Mouse (Mus musculus) gastrocnemius, adult 2 months (tissue): Measurements from ENCODE around the gene Hydin. TPM values are rescaled to one million over a fixed set of nuclear protein-coding genes. Genes with fewer than 3 reads are reported as not detected.
"Not testable (repeated sequence)": the region's sequence is repeated elsewhere in the genome, so short reads cannot be mapped to it uniquely, and the experiment has no call there.

Experiments
- DNase-seq: peaks from one replicate; pipeline ENCODE4 v3.0.0; 2022
- H3K27ac ChIP-seq: fragments of 200-600 bp; 2 replicates; pipeline ENCODE4 v1.8.1; 2022; ENCODE audit warnings: mild to moderate bottlenecking
- H3K4me3 ChIP-seq: fragments of 200-600 bp; 2 replicates; pipeline ENCODE4 v1.8.1; 2022; ENCODE audit warnings: mild to moderate bottlenecking, moderate library complexity
- CTCF ChIP-seq: fragments of 200-600 bp; IDR thresholded peaks from 2 replicates; pipeline ENCODE4 v1.8.1; 2022; ENCODE audit warnings: antibody characterized with exemption, mild to moderate bottlenecking, moderate library complexity
- intact Hi-C: fragments of 180-260 bp; cut with DNase I; formaldehyde crosslinking; loops from one replicate; pipeline ENCODE4 v1.15.1; 2025
- total RNA-seq, 2 experiments: library from RNA; stranded (reverse); gene quantifications; 2 replicates each; pipeline ENCODE4 v1.2.3; 2021

Hydin gene
- total RNA-seq, 2 experiments from 2014 or later: 0.03 to 0.06 TPM

DNA sequence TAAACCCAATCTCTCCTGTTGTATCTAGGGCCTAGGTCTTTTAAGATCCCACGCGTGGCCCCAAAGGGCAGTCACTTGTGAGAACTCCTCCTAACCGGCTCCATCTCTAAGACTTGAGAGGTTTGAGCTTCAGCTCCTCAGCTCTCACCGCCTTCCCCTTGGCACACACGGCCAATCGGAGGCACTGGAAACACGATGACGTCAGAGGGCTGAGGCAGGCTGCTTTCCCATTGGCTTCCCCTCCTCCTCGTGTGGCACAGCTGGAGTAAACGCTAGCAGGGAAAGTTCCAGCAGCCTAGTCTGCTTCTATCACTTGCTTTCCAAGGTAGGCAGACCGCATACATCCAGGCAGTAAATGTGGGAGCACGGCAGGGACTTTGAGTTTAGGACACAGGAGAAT, 212.6 kb downstream of the Hydin start:
- no peak for TF ChIP-seq CTCF
- no peak for DNase-seq
- Histone ChIP-seq H3K27ac (no peak overlapping the region), H3K4me3 (no peak overlapping the region)
- intact Hi-C loops: loop anchor here (5.0 kb wide), 1 partner anchor 347 kb away; no protein-coding TSS in a partner anchor

DNA sequence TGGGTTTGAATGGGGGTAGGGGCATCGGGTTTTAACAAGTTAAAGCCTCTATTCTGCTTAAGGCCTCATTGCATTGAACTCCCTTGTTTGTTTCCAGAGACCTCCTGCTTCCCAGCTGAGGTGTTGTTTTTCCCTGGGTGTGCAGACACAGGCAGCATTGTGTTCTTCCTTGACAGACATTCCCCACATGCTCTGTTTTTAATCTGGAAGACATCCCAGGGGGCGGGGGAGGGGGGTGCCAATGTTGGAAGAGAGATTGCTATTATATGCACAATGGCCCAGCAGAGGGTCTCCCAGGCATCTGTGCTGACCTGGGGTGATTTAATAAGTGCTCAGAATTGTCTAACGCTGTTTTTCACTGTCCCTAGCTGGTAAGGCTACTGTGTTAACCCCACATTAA, 215.5 kb downstream of the Hydin start:
- DNase-seq: no peak
- TF ChIP-seq CTCF: no peak
- no peak overlapping the region for H3K4me3 ChIP-seq
- intact Hi-C loops: no loop called here
- no peak overlapping the region for H3K27ac ChIP-seq

DNA sequence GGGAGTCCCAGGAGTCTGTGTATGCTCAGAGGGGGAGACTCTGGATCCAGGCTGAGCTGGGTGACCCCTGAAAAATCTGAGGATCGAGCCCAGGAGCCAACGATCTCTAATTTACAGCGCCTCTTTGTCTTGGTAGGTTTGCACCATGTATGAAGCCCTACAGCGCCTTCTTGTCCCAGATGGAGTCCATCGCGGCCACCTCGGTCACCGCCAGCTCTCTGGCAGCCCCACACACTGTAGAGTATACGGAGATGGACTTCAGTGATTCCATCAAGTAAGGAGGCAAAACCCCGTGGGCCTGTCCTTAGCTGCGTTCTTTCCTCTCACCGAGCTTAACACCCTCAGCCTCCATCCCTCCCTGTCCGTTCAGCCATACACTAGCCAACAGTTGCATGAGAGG, 218.5 kb downstream of the Hydin start:
- TF ChIP-seq CTCF: no peak
- no peak overlapping the region for H3K27ac ChIP-seq
- intact Hi-C loops: no loop called here
- no peak overlapping the region for H3K4me3 ChIP-seq
- DNase-seq: no peak

DNA sequence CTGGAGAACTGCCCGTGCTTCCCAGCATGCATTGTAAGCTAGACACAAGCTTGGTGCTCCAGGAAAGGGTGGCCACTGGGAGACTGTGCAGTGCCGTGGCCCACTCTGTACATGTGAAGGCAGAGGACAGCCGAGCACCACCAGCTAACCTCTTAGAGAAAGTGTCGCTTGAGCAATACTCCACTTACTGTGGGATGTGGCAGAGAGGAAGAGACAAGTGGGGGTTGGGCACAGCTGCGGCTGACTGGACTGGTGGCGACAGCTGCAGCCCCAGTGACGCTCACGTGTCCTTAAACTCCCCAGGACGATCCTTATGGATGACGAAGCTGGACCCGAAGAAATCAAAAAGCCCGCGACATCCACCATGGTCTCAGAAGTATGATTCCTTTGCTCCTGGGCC, 219.2 kb downstream of the Hydin start:
- Histone ChIP-seq H3K27ac (no peak overlapping the region), H3K4me3 (peak overlapping the region; percentile 15; the same call in 1 of the 2 replicates)
- no peak for DNase-seq
- TF ChIP-seq CTCF: no peak
- intact Hi-C loops: no loop called here

DNA sequence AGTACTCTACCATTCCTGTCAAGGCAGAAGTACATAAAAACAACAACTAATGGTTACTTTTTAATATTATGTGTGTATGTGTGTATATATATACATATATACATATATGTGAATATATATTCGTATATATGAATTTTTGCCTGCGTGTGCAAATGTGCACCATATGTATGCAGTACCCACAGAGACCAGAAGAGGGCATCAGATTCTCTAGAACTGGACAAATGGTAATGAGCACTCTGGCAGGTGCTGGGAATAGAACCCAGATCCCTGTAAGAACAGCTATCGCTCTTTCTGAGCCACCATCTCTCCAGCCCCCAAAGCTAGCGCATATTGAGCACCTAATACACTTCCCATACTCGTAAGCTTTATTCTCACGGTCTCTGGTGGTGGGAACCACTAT, 220.9 kb downstream of the Hydin start:
- intact Hi-C loops: no loop called here
- no peak for DNase-seq
- no peak; the same call in 1 of the 2 replicates for TF ChIP-seq CTCF
- Histone ChIP-seq H3K27ac (no peak overlapping the region), H3K4me3 (no peak overlapping the region)

DNA sequence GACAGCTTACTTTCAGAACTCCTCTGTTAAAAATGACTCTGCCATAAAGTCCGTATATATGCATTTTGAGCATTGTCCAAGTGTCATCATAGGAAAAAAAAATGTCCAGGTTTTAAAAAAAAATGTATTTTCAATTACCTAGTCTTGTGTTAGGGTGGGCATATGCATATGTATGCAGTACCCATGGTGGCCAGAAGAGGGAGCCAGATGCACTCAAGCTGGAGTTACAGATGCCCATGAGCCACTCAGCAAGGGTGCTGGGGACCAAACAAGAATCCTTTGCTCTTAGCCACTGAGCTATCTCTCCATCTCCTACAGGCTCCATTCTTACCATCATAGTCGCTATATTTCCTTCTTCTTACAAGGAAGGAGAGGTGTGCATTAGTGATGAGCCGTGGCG, 222.6 kb downstream of the Hydin start:
- Histone ChIP-seq H3K27ac (no peak overlapping the region), H3K4me3 (no peak overlapping the region)
- peak; percentile 56 for TF ChIP-seq CTCF
- no peak for DNase-seq
- intact Hi-C loops: no loop called here

DNA sequence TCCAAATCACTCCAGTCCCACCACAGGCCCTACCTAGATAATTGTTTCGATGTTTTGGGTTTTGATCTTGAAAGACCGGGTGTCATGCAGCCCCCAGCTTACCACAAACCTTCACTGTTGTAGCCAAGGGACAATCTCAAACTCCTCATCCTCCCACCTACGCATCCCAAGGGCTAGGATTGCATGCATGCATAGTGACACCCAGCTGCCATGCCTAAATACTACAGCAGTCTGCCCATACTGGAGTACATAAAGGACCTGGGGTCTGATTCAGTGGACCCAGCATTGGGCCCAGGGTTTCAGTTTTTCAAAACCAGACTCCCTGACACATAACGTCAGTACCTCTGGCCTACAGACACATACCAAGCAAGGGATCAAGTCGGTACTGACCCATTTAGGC, 224.3 kb downstream of the Hydin start:
- no peak for DNase-seq
- TF ChIP-seq CTCF: no peak
- intact Hi-C loops: no loop called here
- no peak overlapping the region for H3K27ac ChIP-seq
- no peak overlapping the region for H3K4me3 ChIP-seq

DNA sequence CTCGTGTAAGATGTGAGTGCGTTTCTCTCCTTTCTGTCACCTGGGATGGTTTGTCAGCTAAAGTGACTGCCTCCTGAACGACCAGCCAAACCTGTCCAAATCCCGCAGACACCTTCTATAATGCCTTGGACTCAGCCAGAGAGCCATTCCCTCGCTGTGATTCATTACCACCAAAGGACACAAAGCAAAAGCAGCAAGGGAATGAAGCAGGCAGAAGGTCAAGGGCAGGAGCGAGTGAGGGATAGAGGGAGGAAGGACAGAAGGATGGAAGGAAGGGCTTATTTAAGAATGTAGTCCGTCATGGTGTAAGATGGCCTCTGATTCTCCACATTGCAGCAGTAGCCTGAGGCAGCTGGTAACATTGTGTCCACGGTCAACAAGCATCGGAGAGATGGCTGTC, 229.5 kb downstream of the Hydin start:
- no peak overlapping the region for H3K4me3 ChIP-seq
- DNase-seq: no peak

DNA sequence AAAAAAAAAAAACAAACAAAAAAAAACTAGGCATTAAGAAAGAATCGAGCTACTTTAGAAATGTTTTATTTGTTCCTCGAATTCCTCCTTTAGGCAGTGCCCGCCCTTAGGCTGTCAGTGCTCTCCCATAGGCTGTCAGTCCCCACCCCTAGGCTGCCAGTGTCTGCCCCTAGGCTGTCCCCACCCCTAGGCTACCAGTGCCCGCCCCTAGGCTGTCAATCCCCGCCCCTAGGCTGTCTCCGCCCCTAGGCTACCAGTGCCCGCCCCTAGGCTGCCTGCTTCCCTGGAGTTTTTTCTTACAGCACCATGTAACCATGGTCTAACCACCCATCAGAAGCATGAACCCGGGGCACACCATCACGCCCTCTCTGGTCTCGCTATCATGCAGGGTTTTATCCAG, 233.5 kb downstream of the Hydin start:
- TF ChIP-seq CTCF: no peak
- Histone ChIP-seq H3K27ac (no peak overlapping the region), H3K4me3 (no peak overlapping the region)
- no peak for DNase-seq
- intact Hi-C loops: no loop called here

More for the DNA sequence above, 229.5 kb downstream of the Hydin start:
- no peak for TF ChIP-seq CTCF
- H3K27ac ChIP-seq: no peak overlapping the region
- intact Hi-C loops: no loop called here

DNA sequence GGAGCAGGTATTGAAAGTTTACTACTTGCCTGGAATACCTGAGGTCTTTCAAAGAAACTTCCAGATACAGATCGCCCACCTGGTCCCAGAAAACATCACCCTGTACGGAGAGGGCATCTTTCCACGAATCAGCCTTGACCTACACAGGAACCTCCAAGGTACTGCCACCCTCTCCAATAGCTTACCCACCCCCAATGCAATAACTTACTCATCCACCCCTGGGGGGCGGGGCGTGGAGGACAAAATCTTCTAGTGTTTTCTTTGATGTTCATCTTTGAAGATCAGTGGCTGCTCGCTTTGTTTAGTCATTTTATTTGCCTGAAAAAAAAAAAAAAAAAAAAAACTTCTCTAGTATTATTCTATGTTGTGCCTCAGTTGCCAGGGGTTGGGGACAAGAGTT, 233.9 kb downstream of the Hydin start:
- TF ChIP-seq CTCF: no peak
- intact Hi-C loops: no loop called here
- no peak for DNase-seq
- Histone ChIP-seq H3K4me3 (no peak overlapping the region), H3K27ac (no peak overlapping the region)

DNA sequence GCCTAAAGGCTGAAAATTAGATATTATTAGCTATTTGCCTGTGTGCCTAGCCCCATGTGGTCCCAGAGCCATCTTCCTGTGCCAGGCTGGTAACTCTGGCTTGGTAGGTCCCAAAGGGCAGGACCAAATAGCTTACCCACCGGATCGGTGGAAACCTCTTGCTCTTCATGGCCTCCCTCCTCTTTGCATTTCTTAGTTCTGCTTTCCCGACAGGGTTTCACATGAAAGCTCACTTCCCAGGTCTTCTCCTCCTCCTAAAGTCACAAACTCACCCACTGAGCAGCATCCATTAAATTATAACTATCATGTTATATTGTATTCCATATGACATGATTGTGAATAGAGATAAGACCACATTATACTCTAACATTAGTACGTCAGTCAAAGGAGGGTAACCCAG, 234.6 kb downstream of the Hydin start:
- TF ChIP-seq CTCF: no peak
- DNase-seq: no peak
- intact Hi-C loops: no loop called here
- Histone ChIP-seq H3K4me3 (no peak overlapping the region), H3K27ac (no peak overlapping the region)

DNA sequence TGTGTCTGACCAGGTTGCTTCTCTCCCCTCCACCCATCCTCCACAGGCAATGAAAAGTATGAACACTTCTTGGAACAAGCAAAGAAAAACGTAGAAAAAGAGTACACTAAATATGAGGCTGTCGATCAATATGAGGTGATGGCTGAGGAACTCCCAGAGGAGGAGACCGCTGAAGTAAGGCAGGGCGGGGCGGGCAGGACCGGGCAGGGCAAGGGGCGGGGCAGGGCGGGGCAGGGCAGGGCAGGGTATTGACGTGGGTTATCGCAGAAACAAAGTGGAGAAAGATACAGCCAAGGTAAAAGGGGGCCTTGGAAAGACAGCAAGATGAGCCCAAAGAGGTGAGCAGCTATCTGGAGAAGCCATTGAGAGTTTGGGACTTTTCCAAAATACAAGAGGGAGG, 236.1 kb downstream of the Hydin start:
- intact Hi-C loops: no loop called here
- Histone ChIP-seq H3K27ac (no peak overlapping the region), H3K4me3 (no peak overlapping the region)
- no peak for TF ChIP-seq CTCF
- no peak for DNase-seq

DNA sequence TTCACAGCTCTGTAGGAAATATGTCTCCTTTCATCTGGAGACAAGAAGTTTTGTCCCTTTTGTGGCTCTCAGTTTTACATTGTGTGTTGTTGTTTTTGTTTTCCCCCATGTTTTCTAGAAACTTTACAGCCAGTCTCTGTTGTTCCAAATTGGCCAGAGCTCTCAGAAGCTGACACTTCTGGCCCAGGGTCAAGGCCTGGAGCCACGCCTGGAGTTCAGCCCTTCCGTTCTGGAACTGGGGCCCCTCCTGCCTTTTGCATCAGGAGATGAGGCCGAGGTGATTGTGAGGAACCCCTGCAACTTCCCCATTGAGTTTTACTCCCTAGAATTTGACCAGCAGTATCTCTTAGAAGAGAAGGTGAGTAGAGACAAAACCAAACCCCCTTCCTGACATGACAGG, 242.0 kb downstream of the Hydin start:
- peak; percentile 75 for DNase-seq
- no peak for TF ChIP-seq CTCF
- intact Hi-C loops: no loop called here
- H3K27ac ChIP-seq: 0 out of 2 replicates have a peak overlapping the region, but pooled peaks have one; percentile 21
- H3K4me3 ChIP-seq: peak overlapping the region; percentile 43

DNA sequence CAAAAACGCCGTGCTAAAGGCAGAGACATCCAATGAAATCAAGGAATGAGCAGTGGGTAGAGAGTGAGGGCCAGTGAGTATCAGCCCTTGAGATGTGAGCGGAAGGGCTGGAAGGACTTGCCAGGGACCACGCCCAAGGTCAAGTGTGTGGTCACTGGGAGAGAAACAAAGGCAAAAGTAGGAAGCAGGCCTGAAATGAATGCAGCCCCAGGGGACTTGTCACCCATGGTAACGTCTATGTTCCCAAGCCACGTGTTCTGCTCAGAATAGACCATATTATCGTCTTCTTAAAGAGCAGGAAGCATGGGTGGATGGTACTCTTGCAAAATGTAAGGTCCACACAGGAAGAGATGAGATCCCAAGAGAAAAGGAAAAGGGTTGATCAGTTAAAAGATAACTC, 253.0 kb downstream of the Hydin start:
- H3K27ac ChIP-seq: no peak overlapping the region

DNA sequence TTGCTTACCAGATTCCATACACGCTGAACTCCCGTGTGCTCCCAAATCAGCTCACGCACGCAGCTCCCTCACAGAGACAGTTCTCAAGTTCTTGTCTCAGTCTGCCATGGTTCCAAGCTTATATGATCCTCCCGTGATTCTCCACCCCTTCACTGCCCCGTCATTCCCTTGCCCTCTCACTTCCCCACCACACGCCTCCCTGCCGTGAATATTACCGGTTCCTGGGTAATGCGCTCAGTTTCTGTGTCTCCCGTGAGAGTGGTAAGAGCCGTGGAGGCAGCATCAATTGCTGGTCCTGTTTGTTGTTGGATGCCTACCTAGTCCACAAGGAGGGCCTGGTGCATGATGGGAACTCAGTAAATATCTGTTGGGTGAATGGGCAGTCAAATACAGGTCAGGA, 255.1 kb downstream of the Hydin start:
- no peak for TF ChIP-seq CTCF
- H3K27ac ChIP-seq: no peak overlapping the region
- DNase-seq: no peak
- H3K4me3 ChIP-seq: no peak overlapping the region
- intact Hi-C loops: no loop called here

More for the DNA sequence above, 253.0 kb downstream of the Hydin start:
- intact Hi-C loops: no loop called here
- no peak for DNase-seq
- no peak for TF ChIP-seq CTCF
- H3K4me3 ChIP-seq: no peak overlapping the region

DNA sequence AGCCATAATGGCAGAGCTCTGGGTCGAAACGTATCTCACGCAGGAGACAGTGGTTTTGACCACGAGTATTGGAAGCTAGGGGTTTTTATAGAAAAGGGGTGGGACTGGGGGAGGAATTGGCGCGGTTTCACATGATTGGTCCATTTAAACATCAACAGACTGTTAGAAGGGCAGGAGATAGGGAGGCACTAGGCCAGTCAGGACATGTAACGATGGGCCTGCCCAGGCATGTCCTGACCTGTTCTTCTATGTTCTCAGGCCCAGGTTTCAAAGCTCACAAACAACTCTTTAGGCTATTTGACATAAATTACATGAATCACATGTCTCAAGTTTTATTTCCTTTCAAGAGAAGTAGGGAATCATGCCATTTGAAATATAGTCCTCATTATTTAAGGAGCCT, 255.7 kb downstream of the Hydin start:
- H3K4me3 ChIP-seq, DNase-seq, H3K27ac ChIP-seq, intact Hi-C loops: not testable (repeated sequence)
